Mouse (Mus musculus) testis, adult 2 months (tissue): ENCODE results near the gene Fndc4. TPM values are rescaled to one million over a fixed set of nuclear protein-coding genes. Genes with fewer than 3 reads are reported as not detected.

Source experiments
- H3K27ac ChIP-seq: fragments of 200-500 bp; 2 replicates; pipeline ENCODE4 v1.5.1; 2012; ENCODE audit warnings: low read depth, low read length; ENCODE audit not compliant: control insufficient read depth, insufficient read depth
- H3K27me3 ChIP-seq: fragments of 200-500 bp; 2 replicates; pipeline ENCODE4 v1.6.1; 2012; ENCODE audit warnings: mild to moderate bottlenecking, low read length, moderate library complexity; ENCODE audit not compliant: control insufficient read depth, insufficient read depth
- H3K36me3 ChIP-seq: fragments of 200-500 bp; 2 replicates; pipeline ENCODE4 v1.6.1; 2012; ENCODE audit warnings: mild to moderate bottlenecking, low read length; ENCODE audit not compliant: control insufficient read depth, insufficient read depth
- H3K4me1 ChIP-seq: fragments of 200-500 bp; 2 replicates; pipeline ENCODE4 v1.6.1; 2012; ENCODE audit warnings: low read length; ENCODE audit not compliant: control insufficient read depth, insufficient read depth
- H3K4me3 ChIP-seq: fragments of 200-500 bp; 2 replicates; pipeline ENCODE4 v1.5.1; 2012; ENCODE audit warnings: low read depth, mild to moderate bottlenecking, low read length, moderate library complexity, mixed read lengths; ENCODE audit not compliant: control insufficient read depth
- CTCF ChIP-seq: fragments of 200-500 bp; IDR thresholded peaks from 2 replicates; pipeline ENCODE4 v1.5.1; 2012; ENCODE audit warnings: low read depth, mild to moderate bottlenecking, inconsistent platforms, low read length, moderate library complexity; ENCODE audit not compliant: control insufficient read depth, insufficient read depth, insufficient replicate concordance
- POLR2A ChIP-seq: fragments of 200-500 bp; IDR thresholded peaks from 2 replicates; pipeline ENCODE4 v1.6.1; 2012; ENCODE audit warnings: low read depth, mild to moderate bottlenecking, inconsistent platforms, low read length, moderate library complexity; ENCODE audit not compliant: control insufficient read depth
- polyA plus RNA-seq: library from polyadenylated mRNA; depleted of rRNA; stranded (reverse); fragments of >200 nt; gene quantifications from 2 replicates; pipeline ENCODE4 v1.2.3, GENCODE M21; 2012

Gene Fndc4
- polyA plus RNA-seq, 1 experiment, result 2.0 TPM

GRCm38 (mm10) chr5:31301866-31302265 lies 6.0 kb upstream of the Fndc4 start:
- TF ChIP-seq CTCF (no peak), POLR2A (no peak)
- no peak overlapping the region for H3K27ac ChIP-seq
- no peaks in the 10 kb centered on the region for H3K27me3 ChIP-seq
- no peaks in the 10 kb centered on the region for H3K36me3 ChIP-seq
- H3K4me3 ChIP-seq, result no peak overlapping the region
- no peaks in the 10 kb centered on the region for H3K4me1 ChIP-seq

DNA sequence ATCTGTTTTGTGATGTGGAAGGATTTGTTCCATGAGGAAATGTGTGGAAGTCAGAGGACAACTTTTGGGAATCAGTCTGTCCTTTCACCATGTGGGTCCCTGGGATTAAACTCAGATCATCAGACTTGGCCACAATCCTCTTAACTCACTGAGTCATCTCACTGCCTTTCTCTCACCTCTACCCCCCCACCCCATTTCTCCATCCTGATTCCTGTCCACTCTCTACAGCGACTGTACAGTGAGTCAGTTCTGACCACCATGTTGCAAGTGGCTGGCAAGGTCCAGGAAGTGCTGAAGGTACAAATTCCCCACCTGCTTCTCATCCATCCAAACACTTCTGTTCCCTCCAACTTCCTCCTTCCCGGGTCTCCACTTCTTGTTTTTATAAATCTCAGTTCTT lies 2.6 kb upstream of the Fndc4 start:
- Histone ChIP-seq H3K4me1 (peaks cover 15% of the 10 kb centered on the region), H3K36me3 (no peaks in the 10 kb centered on the region), H3K4me3 (no peak overlapping the region), H3K27ac (no peak overlapping the region), H3K27me3 (no peaks in the 10 kb centered on the region; the same call in 1 of the 2 replicates)
- TF ChIP-seq CTCF (no peak), POLR2A (no peak)

DNA sequence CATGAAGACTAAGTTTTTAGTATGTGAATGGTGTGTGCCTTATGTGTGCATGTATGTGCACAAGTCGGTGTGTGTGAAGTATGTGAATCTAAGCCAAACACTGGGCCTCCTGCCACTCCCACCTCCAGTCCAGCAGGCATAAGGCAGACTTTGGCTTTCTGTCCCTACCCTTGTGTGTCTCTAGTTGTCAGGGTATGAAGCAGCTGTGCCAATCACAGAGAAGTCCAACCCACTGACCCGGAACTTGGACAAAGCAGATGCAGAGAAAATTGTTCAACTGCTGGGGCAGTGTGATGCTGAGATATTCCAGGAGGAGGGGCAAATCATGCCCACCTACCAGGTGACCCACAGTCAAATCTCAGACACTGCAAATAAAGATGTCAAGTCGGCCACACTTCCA lies 2.1 kb upstream of the Fndc4 start:
- Histone ChIP-seq H3K4me1 (peaks cover 15% of the 10 kb centered on the region), H3K27ac (no peak overlapping the region), H3K36me3 (no peaks in the 10 kb centered on the region), H3K4me3 (no peak overlapping the region), H3K27me3 (no peaks in the 10 kb centered on the region; the same call in 1 of the 2 replicates)
- no peak for TF ChIP-seq POLR2A
- TF ChIP-seq CTCF, result no peak

- Histone ChIP-seq H3K36me3 (no peaks in the 10 kb centered on the region), H3K4me1 (peaks cover 15% of the 10 kb centered on the region), H3K4me3 (no peak within 1 kb of the TSS), H3K27ac (no peak within 1 kb of the TSS), H3K27me3 (no peaks in the 10 kb centered on the region; the same call in 1 of the 2 replicates)
- TF ChIP-seq CTCF, result no peak
- TF ChIP-seq POLR2A, result no peak
Measured at GRCm38 (mm10) chr5:31297047-31297757, 1.3 kb upstream of the Fndc4 start, which contains the start of gene Gckr. Gene Gckr, plus strand, starts transcription at chr5:31297443.

GRCm38 (mm10) chr5:31294964-31295605 lies 795 bp downstream of the Fndc4 start:
- Histone ChIP-seq H3K4me1 (peaks cover 19% of the 10 kb centered on the region), H3K4me3 (peak overlapping the region; percentile 78), H3K36me3 (no peaks in the 10 kb centered on the region), H3K27ac (no peak overlapping the region), H3K27me3 (no peaks in the 10 kb centered on the region; the same call in 1 of the 2 replicates)
- no peak for TF ChIP-seq CTCF
- TF ChIP-seq POLR2A, result no peak

DNA sequence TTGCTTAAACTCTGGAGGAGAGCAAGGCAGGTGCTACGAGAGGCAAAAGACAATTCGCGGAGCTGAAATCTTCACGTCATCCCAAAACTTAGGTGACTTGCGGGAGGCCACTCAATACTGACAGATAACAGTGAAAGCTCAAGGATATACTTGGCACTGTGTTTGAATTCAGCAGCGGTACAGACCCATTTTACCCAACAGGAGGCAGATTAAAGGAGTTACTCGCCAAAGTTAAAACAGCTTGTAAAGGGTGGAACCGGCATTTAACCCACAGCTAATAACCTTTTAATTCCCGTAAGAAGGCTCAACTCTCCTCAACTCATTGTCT lies 4.6 kb downstream of the Fndc4 start:
- no peak for TF ChIP-seq POLR2A
- TF ChIP-seq CTCF, result no peak
- no peaks in the 10 kb centered on the region; the same call in 1 of the 2 replicates for H3K36me3 ChIP-seq
- peaks cover 21% of the 10 kb centered on the region for H3K4me1 ChIP-seq
- peak overlapping the region; percentile 83 for H3K4me3 ChIP-seq
- H3K27me3 ChIP-seq, result no peaks in the 10 kb centered on the region; the same call in 1 of the 2 replicates
- peak overlapping the region; percentile 73 for H3K27ac ChIP-seq

DNA sequence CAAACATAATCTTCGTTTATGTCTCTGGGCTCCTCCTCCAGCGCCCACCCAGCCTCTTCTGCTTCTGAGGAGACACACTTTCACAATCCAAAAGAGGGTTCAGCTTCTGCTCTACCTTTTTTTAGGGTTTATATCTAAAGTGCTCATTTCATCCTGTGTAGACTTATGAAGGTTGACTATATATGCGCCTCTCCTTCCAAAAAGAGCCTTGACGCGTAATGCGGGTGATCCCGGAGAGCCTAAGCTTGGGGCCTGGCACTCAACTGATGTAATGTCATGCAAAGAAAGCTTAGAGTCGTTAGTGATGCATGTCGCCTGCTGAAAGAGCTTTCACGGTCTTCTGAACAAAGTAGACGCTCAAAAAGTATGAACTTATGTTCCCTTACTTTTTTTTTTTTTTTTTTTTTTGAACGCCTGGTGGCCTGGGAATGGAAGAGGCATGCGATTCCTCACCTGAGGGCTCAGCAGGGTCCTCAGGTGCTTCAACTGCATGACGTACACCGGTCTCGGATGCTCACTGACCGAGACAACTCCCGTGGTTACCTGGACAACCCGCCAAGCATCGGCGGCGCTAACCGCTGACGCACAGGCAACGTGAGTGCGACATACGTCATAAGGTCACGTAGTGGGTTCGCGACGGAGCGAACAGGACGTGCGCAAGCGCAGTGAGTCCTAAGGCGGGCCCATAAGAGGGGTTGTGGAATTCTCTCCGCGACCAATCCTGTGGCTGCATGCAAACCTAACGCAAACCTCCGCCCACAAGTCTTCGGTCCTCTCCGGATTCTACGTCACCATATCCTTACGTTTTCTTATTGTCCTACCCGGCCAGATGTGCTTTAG lies 5.1 kb downstream of the Fndc4 start, which contains the start of gene Ift172:
TSS of gene Ift172 (minus strand) at position 596 of the 840 bp plus-strand sequence.
- no peak for TF ChIP-seq CTCF
- TF ChIP-seq POLR2A, result peak; percentile 97
- H3K36me3 ChIP-seq, result peaks cover 2% of the 10 kb centered on the region
- peak within 1 kb of the TSS; percentile 73 for H3K27ac ChIP-seq
- peak within 1 kb of the TSS; percentile 83 for H3K4me3 ChIP-seq
- H3K4me1 ChIP-seq, result peaks cover 18% of the 10 kb centered on the region
- no peaks in the 10 kb centered on the region; the same call in 1 of the 2 replicates for H3K27me3 ChIP-seq
